Mouse (Mus musculus) ES-CJ7 (cell line): ENCODE results near the gene Fgf16.

ENCODE experiments used
- DNase-seq: peaks from one replicate; pipeline ENCODE4 v3.0.0; 2011; ENCODE audit warnings: low read depth, low spot score

Fgf16 gene

DNA sequence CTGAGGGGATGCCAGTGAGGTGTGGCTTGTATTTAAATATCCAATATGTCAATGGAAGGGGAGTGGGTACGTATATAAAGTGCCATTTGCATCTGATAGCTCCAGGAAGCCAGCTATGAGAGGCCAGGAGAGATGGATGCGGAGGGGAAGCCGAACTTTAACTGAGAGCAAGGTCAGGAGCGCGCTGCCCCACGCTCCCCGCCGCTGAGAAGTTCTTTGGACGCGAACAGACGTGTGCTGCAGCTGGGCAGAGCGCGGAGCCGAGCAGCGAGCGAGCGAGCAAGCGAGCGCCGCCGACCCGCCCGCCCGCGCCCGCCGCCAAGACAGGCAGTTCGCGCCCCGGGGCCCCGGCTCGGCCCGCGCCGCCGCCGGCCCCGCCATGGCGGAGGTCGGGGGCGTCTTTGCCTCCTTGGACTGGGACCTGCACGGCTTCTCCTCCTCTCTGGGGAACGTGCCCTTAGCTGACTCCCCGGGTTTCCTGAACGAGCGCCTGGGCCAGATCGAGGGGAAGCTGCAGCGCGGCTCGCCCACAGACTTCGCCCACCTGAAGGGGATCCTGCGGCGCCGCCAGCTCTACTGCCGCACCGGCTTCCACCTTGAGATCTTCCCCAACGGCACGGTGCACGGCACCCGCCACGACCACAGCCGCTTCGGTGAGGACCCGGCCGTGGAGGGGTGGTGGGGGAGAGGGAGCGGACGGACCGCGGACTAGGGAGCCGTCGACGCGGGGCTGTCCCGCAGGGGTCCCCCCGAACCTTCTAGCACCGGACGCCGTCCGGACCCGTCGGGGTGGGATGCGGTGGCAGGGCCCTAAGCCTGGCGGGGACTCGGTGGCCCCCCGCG lies at the start of gene Fgf16:
Fgf16 (plus strand) TSS at position 118 of the 843 bp plus-strand sequence.
- peak; percentile 17 for DNase-seq

DNA sequence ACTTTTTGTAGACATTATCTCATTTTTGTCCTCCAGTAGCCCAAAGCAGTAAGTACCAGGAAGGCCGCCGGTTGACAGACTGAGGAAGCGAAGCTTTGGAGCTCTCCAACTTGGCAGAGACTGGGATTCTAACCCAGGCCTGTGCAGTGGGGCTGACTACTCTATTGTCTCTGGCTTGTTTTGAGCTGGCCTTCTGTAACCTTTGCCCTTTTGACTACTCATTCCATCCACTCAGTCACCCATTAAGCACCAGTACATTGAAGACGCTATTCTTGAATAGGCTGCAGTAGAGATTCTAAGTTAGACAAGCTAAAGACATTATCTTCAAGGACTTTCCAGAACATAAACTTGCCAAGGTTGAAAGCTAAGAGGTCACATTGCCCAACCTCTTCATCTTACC lies 49.3 kb upstream of the Fgf16 start:
- peak; percentile 2 for DNase-seq

DNA sequence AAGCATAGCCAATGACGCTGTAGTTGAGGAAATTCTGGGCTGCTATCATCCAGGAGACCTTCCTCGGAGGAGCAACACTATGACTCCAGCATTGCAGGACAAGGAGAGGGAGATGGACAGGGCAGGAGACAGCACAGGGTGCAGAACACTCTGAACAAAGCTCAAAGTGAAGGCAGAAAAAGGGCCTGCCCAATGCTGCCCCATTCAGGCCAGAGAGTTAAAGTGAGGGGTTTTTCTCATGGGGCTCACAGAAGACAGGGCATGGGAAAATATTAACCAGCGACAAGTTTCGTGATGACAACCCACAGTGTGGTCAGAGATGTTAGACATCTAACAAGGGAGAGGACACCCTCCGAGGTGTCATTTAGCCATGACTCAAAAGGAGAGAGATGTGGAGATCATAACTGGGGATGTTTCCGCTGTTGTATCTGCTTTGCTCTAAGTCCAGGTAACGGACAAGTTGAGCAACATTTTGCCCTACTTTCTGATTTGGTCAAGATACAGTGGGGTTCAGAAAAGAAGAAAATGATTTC lies 48.2 kb upstream of the Fgf16 start:
- no peak for DNase-seq

DNA sequence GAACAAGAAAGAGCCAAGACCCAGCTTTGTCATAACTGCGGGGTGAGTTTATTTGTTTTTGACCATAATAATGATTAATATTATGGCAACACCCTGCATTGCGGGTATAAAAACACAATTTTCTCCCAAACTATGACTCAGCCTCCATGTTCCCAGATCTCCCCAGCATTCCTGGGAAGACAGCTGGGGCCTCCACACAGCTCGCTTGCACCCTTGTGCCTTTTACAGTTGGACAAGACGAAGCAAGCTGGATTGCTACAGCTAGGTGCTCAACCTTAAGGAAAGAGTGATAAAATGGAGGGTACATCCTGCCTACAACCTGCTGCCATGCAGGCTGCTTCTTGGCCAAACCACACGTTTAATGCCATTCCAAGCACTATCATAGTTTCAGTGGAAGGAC lies 45.7 kb upstream of the Fgf16 start:
- DNase-seq, result no peak

DNA sequence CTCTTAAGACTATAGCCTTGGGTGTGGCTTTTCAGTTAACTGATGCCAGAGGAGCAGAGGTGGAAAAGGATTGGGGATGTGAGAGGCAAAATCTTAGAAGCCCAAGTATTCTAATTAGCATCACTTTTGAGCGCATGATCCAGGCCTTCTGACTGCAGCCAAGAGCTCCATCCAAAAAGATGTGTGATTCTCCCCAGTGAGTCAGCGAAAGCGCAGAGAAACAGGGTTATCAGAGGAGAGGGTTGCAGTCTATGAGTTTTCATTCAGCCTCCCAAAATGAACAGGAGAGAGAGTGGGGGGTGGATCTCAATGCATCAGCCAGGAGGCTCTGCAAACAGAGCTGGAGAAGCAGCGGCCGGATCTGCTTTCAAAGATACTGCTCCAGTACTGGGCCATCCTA lies 45.1 kb upstream of the Fgf16 start:
- no peak for DNase-seq

DNA sequence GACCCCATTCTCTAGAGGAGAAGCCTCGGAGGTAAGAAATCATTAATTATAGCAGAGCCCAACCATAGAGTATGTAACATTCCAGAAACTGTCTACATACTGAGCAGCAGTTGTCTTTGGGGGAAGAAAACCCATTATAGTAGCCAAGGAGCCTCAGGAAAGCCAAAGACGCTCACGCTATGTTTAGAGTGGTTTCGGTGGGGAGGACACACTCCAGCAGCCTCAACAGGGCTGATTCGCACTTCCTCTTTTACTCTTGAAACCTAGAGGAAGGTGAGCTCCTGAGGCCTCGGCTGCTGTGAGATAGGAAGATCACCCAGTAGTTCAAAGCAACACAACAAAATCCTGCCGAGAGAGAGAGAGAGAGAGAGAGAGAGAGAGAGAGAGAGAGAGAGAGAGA lies 39.9 kb upstream of the Fgf16 start:
- no peak for DNase-seq

DNA sequence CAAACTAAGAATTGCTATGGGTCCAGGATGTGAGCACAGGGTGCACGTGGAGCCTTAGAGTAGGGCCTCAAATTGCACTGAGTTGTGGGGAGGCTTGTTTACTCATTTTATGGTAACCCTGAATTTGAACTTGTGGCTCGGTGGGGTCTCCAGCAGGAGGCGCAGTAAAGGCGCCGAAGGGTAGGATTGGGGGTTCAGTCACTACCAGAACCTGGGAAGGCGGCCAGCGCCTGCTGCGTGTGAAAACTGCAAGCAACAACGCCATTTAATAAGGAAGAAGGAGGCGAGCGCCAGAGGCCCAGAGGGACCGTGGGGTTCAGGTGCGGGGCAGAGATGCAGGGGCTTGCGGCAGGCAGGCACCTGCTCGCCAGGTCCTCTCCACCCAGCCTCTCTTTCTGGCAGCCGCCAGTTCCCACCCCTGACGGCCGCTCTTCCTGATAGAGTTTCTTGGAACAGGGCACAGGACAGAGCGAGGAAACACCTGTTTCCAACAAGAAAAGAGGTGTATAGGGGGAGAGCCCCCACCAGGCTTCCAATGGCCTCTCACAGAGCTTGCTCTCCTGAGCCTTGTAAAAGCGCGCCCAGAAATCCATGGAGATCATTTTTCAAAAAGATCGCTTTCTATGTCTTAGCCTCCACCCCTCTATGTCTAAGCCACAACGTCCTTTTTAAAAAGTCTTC lies 1.1 kb upstream of the Fgf16 start:
- peak; percentile 23 for DNase-seq

DNA sequence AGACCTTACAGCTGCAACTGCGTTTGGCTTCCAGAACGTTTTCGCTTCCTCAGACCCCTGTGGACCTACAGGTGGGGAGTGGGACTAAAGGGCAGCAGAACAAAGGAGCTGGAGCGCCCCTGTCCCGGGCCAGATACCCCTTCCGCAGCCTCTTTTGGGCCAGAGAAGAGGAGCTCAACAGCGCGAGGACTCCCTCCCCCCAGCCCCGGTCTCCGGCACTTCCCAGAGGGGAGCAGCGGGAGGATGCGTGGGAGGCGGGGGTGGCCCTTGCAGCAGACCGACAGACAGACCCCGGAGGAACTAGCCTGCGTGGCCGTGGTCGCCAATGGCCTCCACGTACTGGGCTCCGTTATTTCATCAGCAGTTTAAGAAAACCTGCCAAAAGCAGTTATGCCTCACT lies 467 bp upstream of the Fgf16 start:
- peak; percentile 52 for DNase-seq

DNA sequence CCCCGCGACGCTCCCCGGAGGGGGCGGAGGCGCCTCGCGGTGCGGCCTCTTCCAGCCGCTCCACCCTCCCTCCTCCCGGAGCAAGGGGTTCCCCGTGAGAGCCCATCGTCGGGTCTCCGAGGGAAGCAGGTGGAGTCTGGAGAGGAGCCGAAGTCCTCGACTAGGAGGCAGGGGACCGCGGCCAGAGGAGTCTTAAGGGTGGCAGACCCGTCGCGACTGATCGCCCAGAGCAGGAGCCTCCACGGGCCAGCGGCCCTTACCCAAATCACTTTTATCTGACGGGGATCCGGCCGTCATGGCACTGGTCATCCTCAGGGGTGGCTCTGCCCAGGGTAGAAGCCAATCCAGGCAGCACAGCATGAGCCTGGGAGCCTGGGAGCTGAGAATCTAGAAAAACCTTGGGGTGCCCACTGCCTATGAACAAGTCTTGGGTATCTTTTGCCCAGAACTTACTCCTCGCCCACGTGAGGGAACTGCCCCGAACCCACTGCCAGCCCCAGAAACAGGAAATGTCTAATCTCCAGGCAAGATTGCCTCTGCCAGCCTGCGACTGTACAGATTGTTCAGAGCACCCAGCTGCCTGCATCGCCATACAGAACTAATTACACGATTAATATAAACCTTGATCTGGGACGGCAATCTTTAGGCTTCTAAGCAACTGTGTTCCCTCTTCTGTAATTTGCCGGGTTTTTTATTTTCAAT lies 1.1 kb downstream of the Fgf16 start:
- DNase-seq, result no peak

DNA sequence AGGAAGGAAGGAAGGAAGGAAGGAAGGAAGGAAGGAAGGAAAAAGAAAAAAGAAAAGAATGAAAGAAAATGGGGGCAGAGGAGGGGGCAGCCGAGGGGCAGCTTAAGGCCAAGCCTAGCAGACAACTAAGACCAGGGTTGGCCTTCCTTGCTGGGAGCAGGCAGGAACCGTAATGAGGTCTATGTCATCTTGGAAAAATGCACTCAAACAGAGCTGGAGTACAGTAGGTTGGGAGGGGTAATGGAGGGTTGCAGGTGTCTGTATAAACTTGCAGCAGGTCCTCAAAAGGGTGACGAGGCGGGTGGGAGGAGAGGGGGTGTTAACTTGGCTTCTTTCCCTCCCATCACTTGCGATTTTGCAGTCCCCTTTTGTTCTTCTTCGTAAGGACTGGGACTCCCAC lies 1.9 kb downstream of the Fgf16 start:
- DNase-seq, result no peak

DNA sequence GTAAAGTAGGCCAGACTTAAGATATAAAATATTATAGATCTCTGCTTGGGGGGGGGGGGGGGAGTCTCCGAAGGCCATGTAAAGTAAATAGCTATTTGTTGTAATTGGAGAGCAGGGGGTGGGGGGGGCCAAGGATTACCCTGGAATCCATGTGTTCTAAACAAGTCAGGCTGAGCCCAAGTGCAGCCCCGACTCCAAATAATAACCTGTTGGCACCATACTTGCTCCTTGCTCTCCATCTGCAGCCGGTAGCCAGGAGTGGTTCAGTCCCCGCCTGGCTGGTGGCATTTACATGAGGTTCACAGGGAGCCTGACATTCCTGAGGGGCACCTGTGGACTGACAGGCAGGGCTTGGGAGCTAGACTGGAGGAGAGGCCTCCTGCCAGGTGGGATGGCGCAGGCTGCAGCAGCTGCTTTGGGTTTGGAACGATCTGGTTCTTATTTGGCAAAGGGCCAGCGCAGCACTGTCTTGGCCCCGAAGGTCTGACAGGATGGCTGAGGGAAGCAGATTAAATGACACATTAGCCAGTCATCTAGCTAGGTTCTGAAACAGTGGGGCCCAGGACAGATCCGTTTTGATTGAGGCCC lies 3.2 kb downstream of the Fgf16 start:
- peak; percentile 4 for DNase-seq

DNA sequence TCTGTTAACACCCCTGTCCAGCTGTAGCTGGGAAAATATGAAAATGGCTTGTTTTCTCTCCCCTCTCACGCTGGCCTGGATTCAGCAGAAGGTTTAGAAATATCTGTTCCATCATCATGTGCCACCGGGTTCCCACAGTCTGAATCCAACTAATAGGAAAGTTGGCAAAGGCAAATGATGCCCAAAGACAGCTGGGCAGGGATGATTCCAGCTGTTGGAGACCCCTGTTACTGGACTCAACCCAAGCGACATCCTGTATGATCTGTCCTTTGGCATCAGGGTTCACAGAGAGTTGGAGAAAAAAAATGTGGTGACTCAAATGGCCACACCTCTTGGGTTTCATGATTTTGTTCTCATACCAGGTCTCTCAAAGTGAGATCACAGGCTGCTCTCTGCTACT lies 3.9 kb downstream of the Fgf16 start:
- DNase-seq, result no peak

DNA sequence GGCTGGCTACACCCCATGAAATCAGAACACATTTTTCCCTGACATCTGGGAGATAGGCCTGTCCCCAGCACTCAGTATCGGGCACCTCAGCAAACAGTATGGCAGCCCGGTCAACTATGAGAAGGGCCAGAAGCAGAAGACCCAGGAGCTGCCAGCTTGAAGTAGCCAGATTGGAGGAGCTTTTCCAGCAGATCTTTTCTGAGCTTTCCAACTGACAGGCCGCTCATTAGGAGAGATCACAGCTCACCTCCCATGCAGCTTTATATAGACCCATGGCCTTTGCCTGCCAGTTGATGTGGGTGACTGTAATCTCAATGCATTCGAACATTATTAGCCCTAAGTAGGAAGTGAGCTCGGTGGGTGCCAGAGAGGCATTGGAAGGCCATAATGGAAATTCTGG lies 9.2 kb downstream of the Fgf16 start:
- DNase-seq, result no peak

DNA sequence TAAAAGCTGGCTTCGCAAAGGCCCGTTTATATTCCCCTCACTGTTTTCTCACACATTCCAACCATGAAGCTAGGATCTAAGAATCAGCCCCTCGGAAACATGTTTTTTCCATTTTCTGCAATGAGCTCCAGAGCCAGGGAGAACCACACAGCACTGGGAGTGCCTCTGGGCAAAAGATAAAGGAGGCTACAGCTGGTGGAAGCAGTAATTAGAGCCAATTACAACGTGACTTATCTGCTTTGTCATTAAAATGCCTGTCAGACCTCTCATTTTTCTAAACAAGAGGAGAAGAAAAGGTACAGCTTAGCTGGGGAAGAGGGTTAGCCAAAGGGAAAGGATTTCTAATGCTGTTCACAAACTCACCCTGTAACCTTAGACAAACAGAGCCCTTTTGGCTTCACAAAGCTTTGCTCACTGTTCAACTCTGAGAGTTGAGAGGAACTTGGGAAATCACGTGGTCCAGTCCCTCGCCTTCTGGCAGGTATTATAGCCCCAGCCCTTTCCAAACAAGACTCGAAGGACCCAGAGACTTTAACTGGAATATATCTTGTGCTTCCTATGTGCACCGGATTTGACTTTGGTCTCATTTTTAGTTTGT lies 30.8 kb downstream of the Fgf16 start:
- DNase-seq, result peak; percentile 20

DNA sequence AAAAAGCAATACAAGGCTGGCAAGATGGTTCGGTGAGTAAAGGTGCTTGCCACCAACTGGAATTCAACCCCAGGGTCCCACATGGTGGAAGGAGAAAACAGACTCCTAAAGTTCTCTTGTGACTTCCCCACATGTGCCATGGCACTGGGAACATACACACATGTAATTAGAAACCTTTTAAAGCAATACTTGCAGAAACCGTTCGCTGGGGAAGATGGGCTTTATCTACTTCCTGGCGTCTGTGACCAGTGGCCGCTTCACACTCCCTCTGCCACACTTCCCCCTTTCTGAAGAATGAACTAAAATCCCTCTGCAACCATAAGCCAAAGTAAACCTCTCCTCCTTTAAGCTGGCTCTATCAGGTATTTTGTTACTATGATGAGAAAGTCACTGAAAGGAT lies 60.4 kb downstream of the Fgf16 start:
- no peak for DNase-seq
